Mouse (Mus musculus) limb, embryonic 13.5 days (tissue): ENCODE measurements around the gene Tspo. TPM values are rescaled to one million over a fixed set of nuclear protein-coding genes. Genes with fewer than 3 reads are reported as not detected.

Source experiments
- ATAC-seq: fragments of 200-750 bp; cut with Nextera tagmentation; 2 replicates; pipeline ENCODE4 v1.8.0; 2017; ENCODE audit warnings: low read depth, moderate number of reproducible peaks, moderate TSS enrichment; ENCODE audit not compliant: low FRiP score
- H3K27ac ChIP-seq: fragments of 300-500 bp; sonication (generic); 2 replicates; pipeline ENCODE4 v1.5.1; 2015; ENCODE audit warnings: inconsistent platforms, mild to moderate bottlenecking, moderate library complexity
- H3K27me3 ChIP-seq: fragments of 300-500 bp; sonication (generic); 2 replicates; pipeline ENCODE4 v1.6.1; 2015; ENCODE audit warnings: mild to moderate bottlenecking, inconsistent platforms
- H3K36me3 ChIP-seq: fragments of 300-500 bp; sonication (generic); 2 replicates; pipeline ENCODE4 v1.6.1; 2015; ENCODE audit warnings: inconsistent platforms, mild to moderate bottlenecking, moderate library complexity
- H3K4me1 ChIP-seq: fragments of 300-500 bp; sonication (generic); 2 replicates; pipeline ENCODE4 v1.6.1; 2015; ENCODE audit warnings: inconsistent platforms
- H3K4me2 ChIP-seq: fragments of 300-500 bp; sonication (generic); replicated peaks from 2 replicates; pipeline ENCODE4 v1.6.1; 2015; ENCODE audit warnings: inconsistent platforms, mild to moderate bottlenecking, moderate library complexity
- H3K4me3 ChIP-seq: fragments of 300-500 bp; sonication (generic); 2 replicates; pipeline ENCODE4 v1.5.1; 2015; ENCODE audit warnings: moderate library complexity, mild to moderate bottlenecking, inconsistent platforms
- H3K9ac ChIP-seq: fragments of 300-500 bp; sonication (generic); 2 replicates; pipeline ENCODE4 v1.6.1; 2015; ENCODE audit warnings: mild to moderate bottlenecking, inconsistent platforms
- H3K9me3 ChIP-seq: fragments of 300-500 bp; sonication (generic); 2 replicates; pipeline ENCODE4 v1.6.1; 2016; ENCODE audit warnings: inconsistent platforms
- WGBS: fragments of 180-500 bp; shearing (Covaris S2); methylation state at CpG from one replicate; pipeline ENCODE4 v1.1.7; 2015; 5-methylcytosine and 5-hydroxymethylcytosine counted together
- polyA plus RNA-seq: library from polyadenylated mRNA; unstranded; fragments of >200 nt; fragmentation: Nextera tagmentation; extraction: Ambion mirVana; gene quantifications from 2 replicates; pipeline ENCODE4 v1.2.1, GENCODE M21; 2015

Gene Tspo
- polyA plus RNA-seq, 1 experiment from 2014 or later, result 41.9 TPM

- Histone ChIP-seq H3K4me3 (no peak overlapping the region), H3K27ac (no peak overlapping the region), H3K4me1 (peaks cover 19% of the 10 kb centered on the region), H3K9me3 (no peaks in the 10 kb centered on the region), H3K27me3 (peaks cover 61% of the 10 kb centered on the region), H3K4me2 (no peak overlapping the region), H3K9ac (no peak overlapping the region), H3K36me3 (no peaks in the 10 kb centered on the region)
- no peak for ATAC-seq
- WGBS, result 89% methylated on average over 5 of the region's 5 CpGs
These were observed 33.6 kb upstream of the Tspo start for GRCm38 (mm10) chr15:83529765-83530164.

GRCm38 (mm10) chr15:83530233-83530632 lies 33.2 kb upstream of the Tspo start:
- Histone ChIP-seq H3K4me3 (no peak overlapping the region), H3K9ac (no peak overlapping the region), H3K4me1 (peaks cover 19% of the 10 kb centered on the region), H3K27ac (peak overlapping the region; percentile 15; the same call in 1 of the 2 replicates), H3K4me2 (no peak overlapping the region), H3K9me3 (no peaks in the 10 kb centered on the region), H3K36me3 (no peaks in the 10 kb centered on the region), H3K27me3 (peaks cover 57% of the 10 kb centered on the region)
- ATAC-seq, result no peak
- WGBS, result 72% methylated on average over 9 of the region's 9 CpGs

- peaks cover 15% of the 10 kb centered on the region for H3K4me1 ChIP-seq
- no peak overlapping the region for H3K4me2 ChIP-seq
- WGBS, result 60% methylated on average over 6 of the region's 6 CpGs
- no peak overlapping the region for H3K4me3 ChIP-seq
- H3K27ac ChIP-seq, result peak overlapping the region; percentile 15; the same call in 1 of the 2 replicates
- no peak overlapping the region for H3K9ac ChIP-seq
- no peak for ATAC-seq
- H3K9me3 ChIP-seq, result no peaks in the 10 kb centered on the region
- H3K27me3 ChIP-seq, result peaks cover 52% of the 10 kb centered on the region
- no peaks in the 10 kb centered on the region for H3K36me3 ChIP-seq
These were observed 32.7 kb upstream of the Tspo start for GRCm38 (mm10) chr15:83530688-83531087.

GRCm38 (mm10) chr15:83531961-83532469 lies 31.4 kb upstream of the Tspo start:
- Histone ChIP-seq H3K36me3 (no peaks in the 10 kb centered on the region), H3K4me2 (no peak overlapping the region), H3K9ac (no peak overlapping the region), H3K4me1 (peaks cover 4% of the 10 kb centered on the region), H3K27me3 (peaks cover 39% of the 10 kb centered on the region), H3K9me3 (no peaks in the 10 kb centered on the region), H3K4me3 (no peak overlapping the region), H3K27ac (no peak overlapping the region)
- 76% methylated on average over 5 of the region's 5 CpGs for WGBS
- ATAC-seq, result no peak

GRCm38 (mm10) chr15:83532606-83533005 lies 30.8 kb upstream of the Tspo start:
- Histone ChIP-seq H3K9ac (no peak overlapping the region), H3K4me3 (no peak overlapping the region), H3K27me3 (peaks cover 33% of the 10 kb centered on the region), H3K9me3 (no peaks in the 10 kb centered on the region), H3K4me2 (no peak overlapping the region), H3K36me3 (no peaks in the 10 kb centered on the region), H3K27ac (no peak overlapping the region), H3K4me1 (no peaks in the 10 kb centered on the region)
- no peak for ATAC-seq
- WGBS, result 78% methylated on average over 7 of the region's 7 CpGs

- WGBS, result 75% methylated on average over 17 of the region's 17 CpGs
- Histone ChIP-seq H3K27ac (no peak overlapping the region), H3K9ac (no peak overlapping the region), H3K4me3 (no peak overlapping the region), H3K27me3 (peaks cover 7% of the 10 kb centered on the region; the same call in 1 of the 2 replicates), H3K9me3 (no peaks in the 10 kb centered on the region), H3K36me3 (no peaks in the 10 kb centered on the region), H3K4me2 (no peak overlapping the region), H3K4me1 (0 out of 2 replicates have a peak, but pooled peaks cover 3% of the 10 kb centered on the region)
- ATAC-seq, result no peak
These were observed 28.2 kb upstream of the Tspo start for GRCm38 (mm10) chr15:83534960-83535889.

GRCm38 (mm10) chr15:83535890-83536231 lies 27.5 kb upstream of the Tspo start:
- peaks cover under 1% of the 10 kb centered on the region; the same call in 1 of the 2 replicates for H3K27me3 ChIP-seq
- H3K27ac ChIP-seq, result no peak overlapping the region
- 0 out of 2 replicates have a peak, but pooled peaks cover 3% of the 10 kb centered on the region for H3K4me1 ChIP-seq
- H3K36me3 ChIP-seq, result no peaks in the 10 kb centered on the region
- 71% methylated on average over 6 of the region's 6 CpGs for WGBS
- H3K4me3 ChIP-seq, result no peak overlapping the region
- no peaks in the 10 kb centered on the region for H3K9me3 ChIP-seq
- no peak overlapping the region for H3K4me2 ChIP-seq
- H3K9ac ChIP-seq, result no peak overlapping the region
- ATAC-seq, result no peak

- 95% methylated on average over 2 of the region's 2 CpGs for WGBS
- H3K4me2 ChIP-seq, result no peak overlapping the region
These were observed 24.5 kb upstream of the Tspo start for GRCm38 (mm10) chr15:83538855-83539254.

GRCm38 (mm10) chr15:83539905-83540304 lies 23.5 kb upstream of the Tspo start:
- no peak overlapping the region for H3K9ac ChIP-seq

More at GRCm38 (mm10) chr15:83538855-83539254, 24.5 kb upstream of the Tspo start:
- Histone ChIP-seq H3K4me3 (no peak overlapping the region), H3K27ac (no peak overlapping the region), H3K9ac (no peak overlapping the region), H3K4me1 (0 out of 2 replicates have a peak, but pooled peaks cover 3% of the 10 kb centered on the region), H3K9me3 (no peaks in the 10 kb centered on the region), H3K27me3 (no peaks in the 10 kb centered on the region), H3K36me3 (no peaks in the 10 kb centered on the region)
- no peak for ATAC-seq

GRCm38 (mm10) chr15:83541647-83542287 lies 21.6 kb upstream of the Tspo start:
- Histone ChIP-seq H3K4me1 (0 out of 2 replicates have a peak, but pooled peaks cover 3% of the 10 kb centered on the region), H3K27me3 (no peaks in the 10 kb centered on the region), H3K9me3 (no peaks in the 10 kb centered on the region), H3K9ac (no peak overlapping the region), H3K4me2 (no peak overlapping the region), H3K4me3 (no peak overlapping the region), H3K27ac (no peak overlapping the region), H3K36me3 (peaks cover 17% of the 10 kb centered on the region)
- no peak for ATAC-seq
- 79% methylated on average over 9 of the region's 9 CpGs for WGBS

More at GRCm38 (mm10) chr15:83539905-83540304, 23.5 kb upstream of the Tspo start:
- Histone ChIP-seq H3K9me3 (no peaks in the 10 kb centered on the region), H3K4me1 (0 out of 2 replicates have a peak, but pooled peaks cover 3% of the 10 kb centered on the region), H3K4me2 (no peak overlapping the region), H3K36me3 (no peaks in the 10 kb centered on the region), H3K27me3 (no peaks in the 10 kb centered on the region), H3K4me3 (no peak overlapping the region), H3K27ac (no peak overlapping the region)
- WGBS, result 54% methylated on average over 4 of the region's 4 CpGs
- ATAC-seq, result no peak

- H3K36me3 ChIP-seq, result peaks cover 59% of the 10 kb centered on the region
- WGBS, result 87% methylated on average over 7 of the region's 7 CpGs
- no peak overlapping the region for H3K4me3 ChIP-seq
- no peaks in the 10 kb centered on the region for H3K4me1 ChIP-seq
- no peak; the same call in 1 of the 2 replicates for ATAC-seq
- no peaks in the 10 kb centered on the region for H3K9me3 ChIP-seq
- no peak overlapping the region for H3K9ac ChIP-seq
- no peak overlapping the region for H3K4me2 ChIP-seq
- H3K27me3 ChIP-seq, result no peaks in the 10 kb centered on the region
- H3K27ac ChIP-seq, result no peak overlapping the region
These were observed 17.4 kb upstream of the Tspo start for GRCm38 (mm10) chr15:83546029-83546428.

GRCm38 (mm10) chr15:83547144-83547543 lies 16.2 kb upstream of the Tspo start:
- H3K4me2 ChIP-seq, result no peak overlapping the region
- ATAC-seq, result no peak

More at GRCm38 (mm10) chr15:83547144-83547543, 16.2 kb upstream of the Tspo start:
- Histone ChIP-seq H3K4me1 (no peaks in the 10 kb centered on the region), H3K9ac (no peak overlapping the region), H3K36me3 (peaks cover 69% of the 10 kb centered on the region), H3K9me3 (no peaks in the 10 kb centered on the region), H3K4me3 (no peak overlapping the region), H3K27me3 (no peaks in the 10 kb centered on the region), H3K27ac (no peak overlapping the region)
- 91% methylated on average over 8 of the region's 8 CpGs for WGBS
